Mouse (Mus musculus): Measurements from ENCODE around the gene Gjb2. TPM values are rescaled to one million over a fixed set of nuclear protein-coding genes. Genes with fewer than 3 reads are reported as not detected.
"Not testable (repeated sequence)": the region's sequence is repeated elsewhere in the genome, so short reads cannot be mapped to it uniquely, and the experiment has no call there.

The Gjb2 gene
- polyA plus RNA-seq, 1 experiment from 2014 or later = 3.9 TPM

GRCm38 (mm10) chr14:57103711-57104105 is 794 bp downstream of the Gjb2 start:
- no peaks in the 10 kb centered on the region for H3K36me3 ChIP-seq (ENCODE audit: poor library complexity, severe bottlenecking)
- H3K27me3 ChIP-seq = peaks cover 70% of the 10 kb centered on the region
- ATAC-seq = no peak
- H3K9me3 ChIP-seq (replicated peaks) = no peaks in the 10 kb centered on the region
- WGBS = 2% methylated on average over 22 of the region's 22 CpGs
- H3K4me1 ChIP-seq = peaks cover 16% of the 10 kb centered on the region
- H3K27ac ChIP-seq = no peak overlapping the region
- H3K4me3 ChIP-seq = peak overlapping the region; percentile 57
- H3K9ac ChIP-seq = peak overlapping the region; percentile 61
- H3K4me2 ChIP-seq = peak overlapping the region; percentile 99

- no peak for ATAC-seq
- Histone ChIP-seq H3K27ac (no peak overlapping the region), H3K4me2 (no peak overlapping the region), H3K4me3 (no peak overlapping the region), H3K36me3 (ENCODE audit: poor library complexity, severe bottlenecking) (no peaks in the 10 kb centered on the region), H3K9me3 (replicated peaks) (no peaks in the 10 kb centered on the region), H3K9ac (no peak overlapping the region), H3K4me1 (peaks cover 16% of the 10 kb centered on the region), H3K27me3 (peaks cover 70% of the 10 kb centered on the region)
- 52% methylated on average over 6 of the region's 6 CpGs for WGBS
Measured at GRCm38 (mm10) chr14:57103121-57103520, 1.4 kb downstream of the Gjb2 start.

DNA sequence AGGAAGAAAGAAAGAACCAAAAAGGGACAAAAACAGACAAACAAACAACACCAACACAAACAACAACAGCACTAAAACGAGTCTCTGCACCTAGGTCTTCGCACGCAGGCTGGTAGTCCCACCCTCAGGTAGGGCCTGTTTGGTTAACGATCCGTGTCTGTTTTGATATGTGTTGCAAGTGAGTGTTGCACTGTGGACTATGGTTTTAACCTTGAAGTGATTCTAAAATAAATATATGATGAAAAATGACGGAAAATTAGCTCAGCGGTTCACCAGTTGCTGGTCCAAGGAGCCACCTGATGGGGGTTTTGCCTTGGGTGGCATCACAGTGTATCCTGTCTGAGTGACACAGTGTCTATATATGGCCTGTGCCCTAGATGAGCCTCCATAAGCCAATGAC is 2.9 kb downstream of the Gjb2 start:
- Histone ChIP-seq H3K9me3 (replicated peaks) (no peaks in the 10 kb centered on the region), H3K27ac (no peak overlapping the region), H3K4me2 (no peak overlapping the region), H3K36me3 (ENCODE audit: poor library complexity, severe bottlenecking) (no peaks in the 10 kb centered on the region), H3K9ac (no peak overlapping the region), H3K4me1 (peaks cover 16% of the 10 kb centered on the region), H3K27me3 (peaks cover 55% of the 10 kb centered on the region), H3K4me3 (no peak overlapping the region)
- WGBS = 91% methylated on average over 7 of the region's 7 CpGs
- no peak for ATAC-seq

DNA sequence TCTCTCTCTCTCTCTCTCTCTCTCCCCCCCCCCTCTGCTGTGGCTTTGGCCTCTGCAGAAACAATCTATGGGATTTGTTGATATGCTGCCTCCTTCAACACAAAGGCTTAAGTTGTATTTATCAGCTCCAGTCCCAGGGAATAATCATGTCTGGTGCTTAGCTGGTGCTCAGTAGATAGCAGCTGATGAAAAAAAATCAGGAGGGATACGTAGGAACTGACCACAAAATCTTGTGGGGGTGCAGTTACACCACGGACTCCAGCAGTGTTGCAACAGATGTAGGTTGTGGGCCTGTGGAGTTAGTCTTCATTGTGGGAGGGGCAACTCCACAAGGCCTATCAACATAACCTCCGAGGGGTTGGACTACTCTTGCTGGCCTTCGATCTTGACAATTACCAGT is 8.6 kb downstream of the Gjb2 start:
- Histone ChIP-seq H3K9ac (no peak overlapping the region), H3K4me3 (no peak overlapping the region), H3K36me3 (ENCODE audit: poor library complexity, severe bottlenecking) (no peaks in the 10 kb centered on the region), H3K27ac (no peak overlapping the region), H3K4me2 (no peak overlapping the region), H3K4me1 (no peaks in the 10 kb centered on the region), H3K27me3 (0 out of 2 replicates have a peak, but pooled peaks cover 4% of the 10 kb centered on the region), H3K9me3 (replicated peaks) (no peaks in the 10 kb centered on the region)
- no peak for ATAC-seq
- WGBS = 80% methylated on average over 4 of the region's 4 CpGs

DNA sequence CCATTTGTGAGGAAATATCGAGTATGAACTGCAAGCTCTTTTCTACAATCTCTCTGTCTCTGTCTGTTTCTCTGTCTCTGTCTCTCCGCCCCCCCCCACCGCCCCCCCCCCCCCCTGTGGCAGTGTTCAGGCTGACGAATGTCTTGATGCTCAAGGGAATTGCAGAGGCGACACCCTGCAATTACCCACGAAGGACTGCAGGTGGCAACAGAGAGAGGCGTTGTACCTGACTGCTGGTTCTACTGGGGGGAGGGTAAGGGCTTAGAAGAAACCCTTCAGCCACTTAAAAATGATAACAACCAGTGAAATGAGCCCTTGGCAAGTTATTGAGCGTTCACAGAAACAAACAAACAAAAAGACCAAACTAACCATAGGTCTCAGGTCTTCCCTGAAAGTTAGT is 11.5 kb downstream of the Gjb2 start:
- no peaks in the 10 kb centered on the region for H3K9me3 ChIP-seq (replicated peaks)
- no peak overlapping the region for H3K4me2 ChIP-seq
- no peak overlapping the region for H3K9ac ChIP-seq
- no peak overlapping the region for H3K4me3 ChIP-seq
- no peak overlapping the region for H3K27ac ChIP-seq
- ATAC-seq = no peak
- no peaks in the 10 kb centered on the region for H3K27me3 ChIP-seq
- 12% methylated on average over 7 of the region's 8 CpGs for WGBS
- no peaks in the 10 kb centered on the region for H3K4me1 ChIP-seq
- no peaks in the 10 kb centered on the region for H3K36me3 ChIP-seq (ENCODE audit: poor library complexity, severe bottlenecking)

DNA sequence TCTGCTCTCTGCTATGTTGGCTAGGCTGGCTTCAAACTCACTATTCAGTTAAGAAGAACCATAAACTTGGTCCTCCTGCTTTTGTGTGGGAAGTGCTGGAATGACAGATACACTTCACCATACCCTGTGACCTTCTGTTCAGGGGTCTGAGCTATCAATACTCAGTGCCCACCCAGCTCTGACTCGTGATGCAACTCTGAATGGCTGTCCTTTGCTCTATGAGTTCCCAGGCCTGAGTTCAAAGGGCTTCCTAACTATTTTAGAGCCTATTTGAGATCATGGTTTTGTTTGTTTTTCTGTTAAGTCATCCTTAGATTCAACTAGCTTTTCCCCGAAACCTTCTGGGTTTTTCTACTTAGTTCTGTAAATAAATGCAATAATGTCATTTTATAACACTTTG is 14.5 kb downstream of the Gjb2 start:
- 68% methylated on average over 2 of the region's 2 CpGs for WGBS
- Histone ChIP-seq H3K9me3 (replicated peaks) (no peaks in the 10 kb centered on the region), H3K9ac (no peak overlapping the region), H3K4me3 (no peak overlapping the region), H3K36me3 (ENCODE audit: poor library complexity, severe bottlenecking) (no peaks in the 10 kb centered on the region), H3K4me2 (no peak overlapping the region), H3K27me3 (no peaks in the 10 kb centered on the region), H3K27ac (no peak overlapping the region), H3K4me1 (no peaks in the 10 kb centered on the region)
- ATAC-seq = no peak

DNA sequence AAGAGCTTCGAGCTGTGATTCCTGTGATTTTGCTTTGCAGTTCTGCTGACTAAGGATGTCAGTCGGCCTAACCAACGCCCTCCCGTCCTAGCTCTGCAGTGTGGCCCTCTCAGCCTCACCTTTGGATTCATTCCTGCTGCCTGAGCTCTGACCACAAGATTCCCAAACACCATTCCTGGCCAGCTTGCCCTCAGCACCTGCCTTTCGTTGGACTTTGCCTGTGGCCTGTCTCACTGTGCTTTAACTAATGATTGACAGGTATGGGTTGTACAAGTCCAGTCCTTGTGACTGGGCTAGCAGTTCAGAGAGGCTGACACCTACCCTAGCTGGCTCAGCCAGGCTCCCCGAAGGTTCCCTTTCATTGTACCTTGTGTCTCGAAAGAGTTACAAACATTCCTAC is 15.4 kb downstream of the Gjb2 start:
- H3K27ac ChIP-seq = no peak overlapping the region
- H3K27me3 ChIP-seq = no peaks in the 10 kb centered on the region
- no peak overlapping the region for H3K4me2 ChIP-seq
- WGBS = 85% methylated on average over 7 of the region's 7 CpGs
- H3K36me3 ChIP-seq (ENCODE audit: poor library complexity, severe bottlenecking) = no peaks in the 10 kb centered on the region
- ATAC-seq = no peak
- H3K4me3 ChIP-seq = no peak overlapping the region
- H3K9me3 ChIP-seq (replicated peaks) = no peaks in the 10 kb centered on the region
- no peaks in the 10 kb centered on the region for H3K4me1 ChIP-seq
- H3K9ac ChIP-seq = no peak overlapping the region

DNA sequence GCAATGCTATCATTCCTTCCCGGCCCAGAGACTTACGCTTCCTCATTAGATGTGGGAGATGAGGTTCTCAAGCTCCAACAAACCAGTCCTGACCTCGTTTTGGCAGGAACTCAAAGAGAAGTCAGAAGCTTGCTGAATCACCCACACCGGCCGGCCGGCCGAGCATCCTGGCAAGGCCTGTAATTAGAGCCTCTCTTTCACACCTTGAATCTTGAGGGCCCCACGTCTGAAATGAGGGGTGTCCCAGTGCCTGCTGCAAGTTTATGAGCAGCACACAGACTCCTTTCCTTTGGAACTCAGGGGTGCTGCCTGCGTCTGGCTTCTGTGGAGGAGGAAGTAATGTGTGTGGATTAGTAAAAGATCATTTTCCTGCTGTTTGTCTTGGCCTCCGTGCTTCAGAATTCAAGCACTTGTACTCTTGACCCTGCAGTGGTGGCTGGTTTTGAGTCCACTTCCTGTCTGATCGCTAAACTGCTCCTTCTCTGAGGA is 20.3 kb downstream of the Gjb2 start:
- Histone ChIP-seq H3K36me3 (ENCODE audit: poor library complexity, severe bottlenecking) (no peaks in the 10 kb centered on the region), H3K27me3 (no peaks in the 10 kb centered on the region), H3K4me1 (no peaks in the 10 kb centered on the region), H3K4me2 (no peak overlapping the region), H3K27ac (no peak overlapping the region), H3K9ac (no peak overlapping the region), H3K4me3 (no peak overlapping the region), H3K9me3 (replicated peaks) (no peaks in the 10 kb centered on the region)
- 75% methylated on average over 11 of the region's 11 CpGs for WGBS
- no peak for ATAC-seq

GRCm38 (mm10) chr14:57082863-57083262 is 21.6 kb downstream of the Gjb2 start:
- Histone ChIP-seq H3K27ac (no peak overlapping the region), H3K36me3 (ENCODE audit: poor library complexity, severe bottlenecking) (no peaks in the 10 kb centered on the region), H3K9me3 (replicated peaks) (no peaks in the 10 kb centered on the region), H3K4me3 (no peak overlapping the region), H3K4me1 (no peaks in the 10 kb centered on the region), H3K27me3 (no peaks in the 10 kb centered on the region), H3K9ac (no peak overlapping the region), H3K4me2 (no peak overlapping the region)
- 100% methylated on average over 1 of the region's 1 CpGs for WGBS
- no peak for ATAC-seq

DNA sequence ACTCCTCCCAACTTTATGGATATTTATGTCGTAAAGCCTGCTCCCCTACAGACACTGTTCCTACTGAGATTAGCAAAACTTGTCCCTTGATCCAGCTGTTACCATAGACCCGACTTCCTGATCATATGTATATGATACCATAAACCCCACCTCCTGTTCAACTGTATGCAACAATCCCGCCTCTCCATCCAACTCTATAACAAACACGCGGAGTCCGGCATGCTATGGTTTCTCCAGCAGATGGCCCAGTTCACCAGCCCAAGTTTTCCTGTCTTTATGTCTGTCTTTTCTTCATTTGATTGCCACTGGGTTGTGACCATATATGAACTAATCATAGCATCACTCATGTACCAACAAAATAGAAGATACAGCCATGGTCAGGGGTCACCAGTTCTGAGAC is 29.0 kb downstream of the Gjb2 start:
- H3K36me3 ChIP-seq (ENCODE audit: poor library complexity, severe bottlenecking) = no peaks in the 10 kb centered on the region
- H3K4me1 ChIP-seq = no peaks in the 10 kb centered on the region
- no peaks in the 10 kb centered on the region for H3K27me3 ChIP-seq
- ATAC-seq = no peak
- H3K9me3 ChIP-seq (replicated peaks) = no peaks in the 10 kb centered on the region
- H3K4me3 ChIP-seq = no peak overlapping the region
- no peak overlapping the region for H3K4me2 ChIP-seq
- no peak overlapping the region for H3K9ac ChIP-seq
- WGBS = 82% methylated on average over 6 of the region's 6 CpGs
- no peak overlapping the region for H3K27ac ChIP-seq

GRCm38 (mm10) chr14:57069906-57070305 is 34.6 kb downstream of the Gjb2 start:
- H3K4me2 ChIP-seq; H3K4me1 ChIP-seq; H3K36me3 ChIP-seq (ENCODE audit: poor library complexity, severe bottlenecking); H3K9ac ChIP-seq; H3K27ac ChIP-seq; H3K27me3 ChIP-seq; H3K9me3 ChIP-seq (replicated peaks); ATAC-seq; H3K4me3 ChIP-seq: not testable (repeated sequence)
- WGBS = 2% methylated on average over 2 of the region's 2 CpGs

GRCm38 (mm10) chr14:57066053-57066452 is 38.4 kb downstream of the Gjb2 start:
- Histone ChIP-seq H3K27me3 (no peaks in the 10 kb centered on the region), H3K36me3 (ENCODE audit: poor library complexity, severe bottlenecking) (no peaks in the 10 kb centered on the region), H3K4me2 (no peak overlapping the region), H3K27ac (no peak overlapping the region), H3K4me3 (no peak overlapping the region), H3K4me1 (no peaks in the 10 kb centered on the region), H3K9ac (no peak overlapping the region), H3K9me3 (replicated peaks) (no peaks in the 10 kb centered on the region)
- no peak for ATAC-seq

- H3K4me3 ChIP-seq; H3K9ac ChIP-seq; H3K4me2 ChIP-seq; H3K27ac ChIP-seq; H3K36me3 ChIP-seq (ENCODE audit: poor library complexity, severe bottlenecking); H3K9me3 ChIP-seq (replicated peaks): not testable (repeated sequence)
- Histone ChIP-seq H3K4me1 (peaks cover 13% of the 10 kb centered on the region), H3K27me3 (peaks cover 45% of the 10 kb centered on the region)
- ATAC-seq = peak; percentile 61; the same call in 1 of the 2 replicates
- 0% methylated on average over 1 of the region's 1 CpGs for WGBS
Measured at GRCm38 (mm10) chr14:57060052-57060451, 44.5 kb downstream of the Gjb2 start.

Measured in forebrain, embryonic 13.5 days (tissue).